Mouse (Mus musculus): ENCODE results near the gene Napsa. TPM values are rescaled to one million over a fixed set of nuclear protein-coding genes. Genes with fewer than 3 reads are reported as not detected.

The Napsa gene
- polyA plus RNA-seq, 1 experiment = 0.26 TPM

DNA sequence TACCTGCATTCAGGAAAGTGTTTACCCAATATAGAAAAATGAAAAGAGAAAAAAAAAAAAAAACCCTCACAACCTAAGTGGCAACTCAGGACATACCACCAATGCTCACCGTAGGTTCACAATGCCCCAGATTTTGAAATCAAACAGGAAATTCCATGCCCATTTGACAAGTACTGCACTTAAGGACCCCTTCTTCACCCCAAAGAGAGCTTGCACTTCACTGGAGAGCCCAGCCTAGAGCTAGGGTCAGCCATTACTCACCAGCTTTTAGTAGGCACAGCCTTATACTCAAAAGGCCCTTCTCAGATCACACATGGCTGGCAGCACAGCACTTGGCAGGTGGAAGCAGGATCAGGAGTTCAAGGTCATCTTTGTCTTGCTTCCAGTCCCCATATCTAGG lies 11.0 kb downstream of the Napsa start:
- 97% methylated on average over 1 of the region's 1 CpGs for WGBS
- Histone ChIP-seq H3K4me3 (replicated peaks; ENCODE audit: insufficient read depth, low read depth, low read length) (no peak overlapping the region), H3K27me3 (ENCODE audit: control insufficient read depth, insufficient read depth, low read length) (no peaks in the 10 kb centered on the region), H3K27ac (ENCODE audit: insufficient read depth, low read length) (no peak overlapping the region), H3K4me1 (ENCODE audit: control insufficient read depth, insufficient read depth, low read length) (peaks cover 4% of the 10 kb centered on the region; the same call in 1 of the 2 replicates)
- no peak for TF ChIP-seq POLR2A (IDR thresholded peaks at IDR 0.05; ENCODE audit: borderline replicate concordance, insufficient read depth, low read length)
- TF ChIP-seq CTCF (IDR thresholded peaks at IDR 0.05; ENCODE audit: borderline replicate concordance, insufficient read depth, low read depth, low read length) = no peak
- no peak for DNase-seq

DNA sequence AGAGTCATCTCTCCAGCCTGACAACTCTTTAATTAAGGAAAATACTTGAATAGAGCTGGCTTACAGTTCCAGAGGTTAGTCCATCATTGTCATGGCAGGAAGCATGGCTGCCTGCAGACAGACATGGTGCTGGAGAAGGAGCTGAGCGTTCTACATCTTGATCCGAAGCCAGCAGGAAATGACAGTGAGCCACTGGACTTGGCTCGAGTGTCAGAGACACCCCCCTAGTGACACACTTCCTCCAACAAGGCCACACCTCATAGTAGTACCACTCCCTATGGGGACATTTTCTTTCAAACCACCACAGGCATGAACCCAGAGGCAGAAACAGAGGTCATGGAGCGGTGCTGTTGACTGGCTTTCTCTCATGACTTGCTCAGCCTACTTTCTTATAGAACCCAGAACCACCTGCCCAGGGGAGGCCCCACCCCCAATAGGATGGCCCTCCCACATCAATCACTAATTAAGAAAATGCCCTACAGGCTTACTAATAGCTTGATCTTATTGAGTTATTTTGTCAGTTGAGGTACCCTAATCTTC lies 12.2 kb downstream of the Napsa start:
- no peak for DNase-seq
- Histone ChIP-seq H3K27ac (ENCODE audit: insufficient read depth, low read length) (no peak overlapping the region), H3K4me3 (replicated peaks; ENCODE audit: insufficient read depth, low read depth, low read length) (no peak overlapping the region), H3K4me1 (ENCODE audit: control insufficient read depth, insufficient read depth, low read length) (peaks cover 4% of the 10 kb centered on the region; the same call in 1 of the 2 replicates), H3K27me3 (ENCODE audit: control insufficient read depth, insufficient read depth, low read length) (no peaks in the 10 kb centered on the region)
- TF ChIP-seq CTCF (IDR thresholded peaks at IDR 0.05; ENCODE audit: borderline replicate concordance, insufficient read depth, low read depth, low read length) (no peak), POLR2A (IDR thresholded peaks at IDR 0.05; ENCODE audit: borderline replicate concordance, insufficient read depth, low read length) (no peak)
- whole genome bisulfite sequencing = 70% methylated on average over 4 of the region's 4 CpGs

DNA sequence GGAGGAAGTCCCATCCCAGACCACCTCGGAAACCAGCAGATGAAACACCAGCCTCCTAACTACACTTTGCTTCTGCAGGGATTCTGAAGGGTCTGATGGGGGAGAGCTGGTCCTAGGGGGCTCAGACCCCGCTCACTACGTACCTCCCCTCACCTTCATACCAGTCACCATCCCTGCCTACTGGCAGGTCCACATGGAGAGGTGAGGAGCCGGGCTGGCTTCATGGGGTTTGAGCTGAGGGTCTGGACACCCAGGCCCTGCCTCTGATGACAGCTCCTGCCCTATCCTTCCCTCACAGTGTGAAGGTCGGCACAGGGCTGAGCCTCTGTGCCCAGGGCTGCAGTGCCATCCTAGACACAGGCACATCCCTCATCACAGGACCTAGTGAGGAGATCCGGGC lies 12.7 kb downstream of the Napsa start:
- peaks cover 4% of the 10 kb centered on the region; the same call in 1 of the 2 replicates for H3K4me1 ChIP-seq (ENCODE audit: control insufficient read depth, insufficient read depth, low read length)
- no peak overlapping the region for H3K4me3 ChIP-seq (replicated peaks; ENCODE audit: insufficient read depth, low read depth, low read length)
- no peak overlapping the region for H3K27ac ChIP-seq (ENCODE audit: insufficient read depth, low read length)
- DNase-seq = no peak
- H3K27me3 ChIP-seq (ENCODE audit: control insufficient read depth, insufficient read depth, low read length) = no peaks in the 10 kb centered on the region
- TF ChIP-seq CTCF (IDR thresholded peaks at IDR 0.05; ENCODE audit: borderline replicate concordance, insufficient read depth, low read depth, low read length) (no peak), POLR2A (IDR thresholded peaks at IDR 0.05; ENCODE audit: borderline replicate concordance, insufficient read depth, low read length) (0 out of 2 replicates have a peak, but pooled peaks have one; percentile 8)
- WGBS = 85% methylated on average over 6 of the region's 6 CpGs

DNA sequence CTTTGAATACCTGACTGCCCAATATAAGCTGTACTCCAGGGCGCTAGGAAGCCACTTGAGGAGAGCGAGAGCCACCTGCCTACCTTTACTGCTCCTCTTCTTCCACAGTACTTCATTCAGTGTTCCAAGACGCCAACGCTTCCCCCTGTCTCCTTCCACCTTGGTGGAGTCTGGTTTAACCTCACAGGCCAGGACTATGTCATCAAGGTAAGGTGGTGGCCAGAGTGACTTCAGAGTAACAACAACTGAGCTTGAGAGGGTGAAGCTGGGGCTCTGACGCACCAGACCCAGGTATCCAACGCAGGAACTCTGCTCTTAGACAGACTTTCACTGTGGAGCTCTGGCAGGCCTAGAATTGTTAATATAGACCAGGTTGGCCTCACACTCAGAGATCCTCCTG lies 13.4 kb downstream of the Napsa start:
- peak in 1 of 2 experiments; percentile 25 for DNase-seq
- no peak overlapping the region for H3K4me3 ChIP-seq (replicated peaks; ENCODE audit: insufficient read depth, low read depth, low read length)
- H3K4me1 ChIP-seq (ENCODE audit: control insufficient read depth, insufficient read depth, low read length) = peaks cover 4% of the 10 kb centered on the region; the same call in 1 of the 2 replicates
- no peak overlapping the region for H3K27ac ChIP-seq (ENCODE audit: insufficient read depth, low read length)
- TF ChIP-seq CTCF (IDR thresholded peaks at IDR 0.05; ENCODE audit: borderline replicate concordance, insufficient read depth, low read depth, low read length) = no peak
- TF ChIP-seq POLR2A (IDR thresholded peaks at IDR 0.05; ENCODE audit: borderline replicate concordance, insufficient read depth, low read length) = no peak
- H3K27me3 ChIP-seq (ENCODE audit: control insufficient read depth, insufficient read depth, low read length) = no peaks in the 10 kb centered on the region
- WGBS = 95% methylated on average over 6 of the region's 6 CpGs

DNA sequence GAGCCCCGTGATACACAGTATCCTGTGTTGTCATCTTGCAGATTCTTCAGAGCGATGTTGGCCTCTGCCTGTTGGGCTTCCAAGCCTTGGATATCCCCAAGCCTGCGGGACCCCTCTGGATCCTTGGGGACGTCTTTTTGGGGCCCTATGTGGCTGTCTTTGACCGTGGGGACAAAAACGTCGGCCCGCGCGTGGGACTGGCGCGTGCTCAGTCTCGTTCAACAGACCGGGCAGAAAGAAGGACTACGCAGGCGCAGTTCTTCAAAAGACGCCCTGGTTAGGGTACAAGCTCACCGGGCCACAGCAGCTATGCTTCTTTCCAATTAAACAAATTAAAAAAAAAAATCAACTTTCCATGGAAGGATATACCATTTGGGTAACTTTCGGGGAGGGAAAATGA lies 14.3 kb downstream of the Napsa start:
- TF ChIP-seq POLR2A (IDR thresholded peaks at IDR 0.05; ENCODE audit: borderline replicate concordance, insufficient read depth, low read length) (peak; percentile 52; the same call in 1 of the 2 replicates), CTCF (IDR thresholded peaks at IDR 0.05; ENCODE audit: borderline replicate concordance, insufficient read depth, low read depth, low read length) (no peak)
- Histone ChIP-seq H3K27ac (ENCODE audit: insufficient read depth, low read length) (peak overlapping the region; percentile 93), H3K4me1 (ENCODE audit: control insufficient read depth, insufficient read depth, low read length) (peaks cover 4% of the 10 kb centered on the region; the same call in 1 of the 2 replicates), H3K27me3 (ENCODE audit: control insufficient read depth, insufficient read depth, low read length) (no peaks in the 10 kb centered on the region), H3K4me3 (replicated peaks; ENCODE audit: insufficient read depth, low read depth, low read length) (peak overlapping the region; percentile 78)
- 7% methylated on average over 19 of the region's 19 CpGs for WGBS
- DNase-seq = peak; percentile 85 to 87

DNA sequence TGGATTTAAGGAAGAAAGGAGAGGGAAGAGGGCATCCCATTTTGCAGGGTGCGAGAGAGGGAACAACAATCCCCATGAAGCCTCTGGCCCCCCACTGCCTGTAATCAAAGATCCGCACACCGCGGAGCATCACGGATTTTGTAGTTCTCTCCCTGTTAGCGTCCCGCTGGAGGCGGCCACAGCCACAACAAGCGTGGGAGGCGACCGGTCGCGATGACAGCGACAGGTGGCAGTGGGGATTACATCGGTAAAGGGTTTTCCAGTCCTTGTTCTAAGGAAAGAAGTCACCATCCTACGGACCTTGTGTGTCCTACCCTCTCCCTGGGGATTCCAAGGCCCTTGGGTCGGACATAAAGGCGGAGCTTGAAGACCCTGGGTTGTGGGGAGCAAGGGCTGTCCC lies 14.8 kb downstream of the Napsa start:
- TF ChIP-seq POLR2A (IDR thresholded peaks at IDR 0.05; ENCODE audit: borderline replicate concordance, insufficient read depth, low read length) (peak; percentile 38; the same call in 1 of the 2 replicates), CTCF (IDR thresholded peaks at IDR 0.05; ENCODE audit: borderline replicate concordance, insufficient read depth, low read depth, low read length) (no peak)

DNA sequence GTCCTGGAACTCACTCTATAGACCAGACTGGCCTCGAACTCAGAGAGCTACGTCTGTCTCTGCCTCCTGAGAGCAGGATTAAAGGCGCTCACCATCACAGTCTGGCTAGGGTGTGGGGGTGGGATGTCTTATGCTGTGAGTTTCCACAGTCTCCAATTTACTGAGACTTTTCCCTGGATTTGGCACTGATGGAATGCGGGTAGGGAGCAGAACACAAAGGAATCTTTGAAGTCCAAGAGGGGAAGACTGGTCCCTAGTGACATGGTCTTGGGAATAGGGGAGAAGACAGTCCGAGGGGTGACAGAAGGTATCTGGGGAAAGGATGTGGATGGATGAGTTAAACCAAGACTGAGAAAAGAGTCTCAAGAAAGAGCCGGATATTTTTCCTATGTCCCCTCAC lies 15.5 kb downstream of the Napsa start:
- DNase-seq = peak; percentile 17 to 32
- H3K27me3 ChIP-seq (ENCODE audit: control insufficient read depth, insufficient read depth, low read length) = no peaks in the 10 kb centered on the region
- peak overlapping the region; percentile 78 for H3K4me3 ChIP-seq (replicated peaks; ENCODE audit: insufficient read depth, low read depth, low read length)
- peaks cover 4% of the 10 kb centered on the region; the same call in 1 of the 2 replicates for H3K4me1 ChIP-seq (ENCODE audit: control insufficient read depth, insufficient read depth, low read length)
- no peak overlapping the region for H3K27ac ChIP-seq (ENCODE audit: insufficient read depth, low read length)
- no peak for TF ChIP-seq CTCF (IDR thresholded peaks at IDR 0.05; ENCODE audit: borderline replicate concordance, insufficient read depth, low read depth, low read length)
- WGBS = 25% methylated on average over 6 of the region's 6 CpGs

More for the DNA sequence above, 14.8 kb downstream of the Napsa start:
- DNase-seq = peak; percentile 90 to 93
- Histone ChIP-seq H3K27ac (ENCODE audit: insufficient read depth, low read length) (peak overlapping the region; percentile 93; the same call in 1 of the 2 replicates), H3K27me3 (ENCODE audit: control insufficient read depth, insufficient read depth, low read length) (no peaks in the 10 kb centered on the region), H3K4me3 (replicated peaks; ENCODE audit: insufficient read depth, low read depth, low read length) (peak overlapping the region; percentile 78), H3K4me1 (ENCODE audit: control insufficient read depth, insufficient read depth, low read length) (peaks cover 4% of the 10 kb centered on the region; the same call in 1 of the 2 replicates)
- WGBS = under 1% methylated on average over 18 of the region's 18 CpGs

DNA sequence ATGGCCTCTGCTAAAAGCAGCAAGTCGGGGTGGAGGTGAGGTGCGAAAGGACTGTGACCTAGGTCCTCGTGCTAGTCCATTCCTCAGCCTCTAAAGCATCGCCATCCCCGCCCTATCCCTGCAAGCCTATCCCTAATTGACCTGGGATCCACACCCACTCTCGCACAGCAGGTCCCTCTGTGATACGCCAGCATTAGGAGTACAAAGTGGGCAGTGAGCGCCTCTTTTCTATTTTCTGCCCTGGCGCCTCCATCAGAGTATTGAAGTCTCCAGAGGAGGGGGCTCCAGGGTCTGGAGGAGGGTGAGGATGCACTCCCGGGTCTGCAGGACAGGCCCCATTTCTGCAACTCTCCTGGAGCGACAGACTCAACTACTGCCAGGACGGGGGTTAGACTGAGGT lies 16.2 kb downstream of the Napsa start:
- H3K27me3 ChIP-seq (ENCODE audit: control insufficient read depth, insufficient read depth, low read length) = no peaks in the 10 kb centered on the region
- peak; percentile 65 for DNase-seq
- peaks cover 4% of the 10 kb centered on the region; the same call in 1 of the 2 replicates for H3K4me1 ChIP-seq (ENCODE audit: control insufficient read depth, insufficient read depth, low read length)
- peak overlapping the region; percentile 78 for H3K4me3 ChIP-seq (replicated peaks; ENCODE audit: insufficient read depth, low read depth, low read length)
- TF ChIP-seq CTCF (IDR thresholded peaks at IDR 0.05; ENCODE audit: borderline replicate concordance, insufficient read depth, low read depth, low read length) (no peak), POLR2A (IDR thresholded peaks at IDR 0.05; ENCODE audit: borderline replicate concordance, insufficient read depth, low read length) (no peak)
- H3K27ac ChIP-seq (ENCODE audit: insufficient read depth, low read length) = peak overlapping the region; percentile 88
- 2% methylated on average over 12 of the region's 12 CpGs for WGBS

All from cerebellum, adult 2 months (tissue).